Mouse (Mus musculus) limb, embryonic 12.5 days (tissue): ENCODE measurements around the gene Spin2e. TPM values are rescaled to one million over a fixed set of nuclear protein-coding genes. Genes with fewer than 3 reads are reported as not detected.
"Not testable (repeated sequence)": the region's sequence is repeated elsewhere in the genome, so short reads cannot be mapped to it uniquely, and the experiment has no call there.

Source experiments
- ATAC-seq: fragments of 200-750 bp; cut with Nextera tagmentation; 2 replicates; pipeline ENCODE4 v1.8.0; 2017; ENCODE audit warnings: low read depth, moderate TSS enrichment; ENCODE audit not compliant: insufficient number of reproducible peaks, insufficient read depth, low FRiP score, low TSS enrichment
- H3K27ac ChIP-seq: fragments of 300-500 bp; sonication (generic); 2 replicates; pipeline ENCODE4 v1.5.1; 2016; ENCODE audit warnings: mild to moderate bottlenecking, moderate library complexity
- H3K27me3 ChIP-seq: fragments of 300-500 bp; sonication (generic); 2 replicates; pipeline ENCODE4 v1.6.1; 2016; ENCODE audit warnings: mild to moderate bottlenecking, moderate library complexity
- H3K36me3 ChIP-seq: fragments of 300-500 bp; sonication (generic); 2 replicates; pipeline ENCODE4 v1.6.1; 2016; ENCODE audit warnings: mild to moderate bottlenecking, moderate library complexity
- H3K4me1 ChIP-seq: fragments of 300-500 bp; sonication (generic); replicated peaks from 2 replicates; pipeline ENCODE4 v1.6.1; 2016
- H3K4me2 ChIP-seq: fragments of 300-500 bp; sonication (generic); 2 replicates; pipeline ENCODE4 v1.6.1; 2016; ENCODE audit warnings: mild to moderate bottlenecking, moderate library complexity
- H3K4me3 ChIP-seq: fragments of 300-500 bp; sonication (generic); replicated peaks from 2 replicates; pipeline ENCODE4 v1.5.1; 2016; ENCODE audit warnings: mild to moderate bottlenecking
- H3K9ac ChIP-seq: fragments of 300-500 bp; sonication (generic); replicated peaks from 2 replicates; pipeline ENCODE4 v1.6.1; 2016; ENCODE audit warnings: mild to moderate bottlenecking, moderate library complexity
- H3K9me3 ChIP-seq: fragments of 300-500 bp; sonication (generic); 2 replicates; pipeline ENCODE4 v1.6.1; 2016; ENCODE audit warnings: mild to moderate bottlenecking, moderate library complexity
- WGBS: fragments of 180-500 bp; shearing (Covaris S2); methylation state at CpG from one replicate; pipeline ENCODE4 v1.1.7; 2016; 5-methylcytosine and 5-hydroxymethylcytosine counted together
- polyA plus RNA-seq: library from polyadenylated mRNA; unstranded; fragments of >200 nt; fragmentation: Nextera tagmentation; extraction: Ambion mirVana; gene quantifications from 2 replicates; pipeline ENCODE4 v1.2.1, GENCODE M21; 2016

The Spin2e gene
- polyA plus RNA-seq: not detected in 2 replicates

DNA sequence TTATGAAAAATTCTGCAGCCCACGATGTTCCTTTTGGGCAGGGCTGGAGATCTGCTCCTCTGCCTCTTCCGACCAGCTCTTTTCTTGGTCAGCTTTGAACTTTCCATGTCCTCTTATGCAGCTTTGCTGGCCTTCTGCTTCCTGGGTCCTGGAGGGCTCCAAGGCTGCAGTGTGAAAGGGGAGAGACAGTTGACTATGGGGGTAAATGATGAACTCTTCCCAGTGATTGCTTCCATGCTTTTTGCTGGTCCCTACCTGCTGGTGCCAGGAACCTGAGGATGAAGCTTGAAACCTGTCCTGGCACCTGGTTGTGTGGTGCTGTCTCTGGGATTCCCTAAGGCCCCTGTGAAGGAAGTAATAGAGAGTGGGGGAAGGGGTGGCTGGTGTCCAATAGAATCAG, at the start of gene Spin2e:
Gene Spin2e, minus strand, starts transcription at position 101 of the 400 bp plus-strand sequence.
- not testable (repeated sequence) for H3K4me3 ChIP-seq, H3K4me2 ChIP-seq, H3K27me3 ChIP-seq, ATAC-seq, H3K4me1 ChIP-seq, H3K9ac ChIP-seq, H3K36me3 ChIP-seq, H3K9me3 ChIP-seq, H3K27ac ChIP-seq
- 75% methylated on average over 2 of the region's 2 CpGs for WGBS

DNA sequence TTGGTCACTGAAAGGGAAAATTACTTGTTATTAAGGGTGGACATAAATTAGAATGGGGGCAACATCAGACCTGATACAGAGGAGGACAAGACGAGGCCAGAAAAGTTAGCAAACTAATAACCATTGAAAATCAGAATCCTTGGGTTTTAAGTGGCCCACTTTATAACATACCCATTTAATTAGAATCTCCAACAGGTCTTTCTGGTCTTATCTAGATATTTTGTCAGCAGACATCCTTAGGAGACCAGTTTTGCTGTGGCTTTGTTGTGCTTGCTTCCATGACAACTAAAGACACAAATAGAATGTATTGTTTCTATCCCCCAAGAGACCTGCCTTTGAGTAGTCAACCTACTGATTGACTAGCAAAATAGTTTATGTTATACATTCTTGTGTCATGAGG, 44.5 kb downstream of the Spin2e start, which contains the start of gene Gm21883:
Gene Gm21883, minus strand, starts transcription at position 101 of the 400 bp plus-strand sequence.
- H3K9me3 ChIP-seq, H3K4me2 ChIP-seq, H3K9ac ChIP-seq, H3K27ac ChIP-seq, H3K27me3 ChIP-seq, H3K4me3 ChIP-seq, H3K4me1 ChIP-seq, H3K36me3 ChIP-seq, ATAC-seq: not testable (repeated sequence)
- WGBS: no CpG with 5 or more reads among the region's 1 CpGs

Other genes starting within 250 kb of the Spin2e start
- gene Btbd35f19, start 235.0 kb downstream of the Spin2e start, polyA plus RNA-seq: not detected in 2 replicates
- gene Gm21883, start 44.6 kb downstream of the Spin2e start, polyA plus RNA-seq: not detected in 2 replicates
- not detected in 2 replicates for gene Btbd35f25, start 98.2 kb upstream of the Spin2e start, polyA plus RNA-seq